Mouse (Mus musculus) ES-E14 (cell line): ENCODE measurements around the gene Pla2g1b.

Source experiments
- CHD2 ChIP-seq: IDR thresholded peaks from 2 replicates; pipeline ENCODE4 v1.6.1; 2014; ENCODE audit warnings: mild to moderate bottlenecking, low read depth, low read length, inconsistent platforms
- HCFC1 ChIP-seq: IDR thresholded peaks from 2 replicates; pipeline ENCODE4 v1.6.1; 2012; ENCODE audit warnings: low read length, inconsistent platforms, borderline replicate concordance; ENCODE audit not compliant: insufficient read depth
- MAFK ChIP-seq: IDR thresholded peaks from 2 replicates; pipeline ENCODE4 v1.6.1; 2014; ENCODE audit warnings: mild to moderate bottlenecking, low read depth, low read length, inconsistent platforms; ENCODE audit not compliant: insufficient read depth
- ZC3H11A ChIP-seq: IDR thresholded peaks from 2 replicates; pipeline ENCODE4 v1.6.1; 2012; ENCODE audit warnings: low read depth, mild to moderate bottlenecking, inconsistent platforms, low read length, borderline replicate concordance
- ZNF384 ChIP-seq: IDR thresholded peaks from 2 replicates; pipeline ENCODE4 v1.6.1; 2012; ENCODE audit warnings: low read depth, low read length, inconsistent platforms

- no peak for TF ChIP-seq CHD2
- no peak for TF ChIP-seq MAFK
- no peak for TF ChIP-seq HCFC1
- no peak for TF ChIP-seq ZC3H11A
- TF ChIP-seq ZNF384: no peak
Measured at GRCm38 (mm10) chr5:115503035-115503434, 37.0 kb downstream of the Pla2g1b start.
